Mouse (Mus musculus): ENCODE measurements around the gene Nim1k. TPM values are rescaled to one million over a fixed set of nuclear protein-coding genes. Genes with fewer than 3 reads are reported as not detected.

Gene Nim1k
- 4.2 and 4.8 TPM in 2 replicates for polyA plus RNA-seq (2015; fragmentation: Nextera tagmentation; extraction: Ambion mirVana)

DNA sequence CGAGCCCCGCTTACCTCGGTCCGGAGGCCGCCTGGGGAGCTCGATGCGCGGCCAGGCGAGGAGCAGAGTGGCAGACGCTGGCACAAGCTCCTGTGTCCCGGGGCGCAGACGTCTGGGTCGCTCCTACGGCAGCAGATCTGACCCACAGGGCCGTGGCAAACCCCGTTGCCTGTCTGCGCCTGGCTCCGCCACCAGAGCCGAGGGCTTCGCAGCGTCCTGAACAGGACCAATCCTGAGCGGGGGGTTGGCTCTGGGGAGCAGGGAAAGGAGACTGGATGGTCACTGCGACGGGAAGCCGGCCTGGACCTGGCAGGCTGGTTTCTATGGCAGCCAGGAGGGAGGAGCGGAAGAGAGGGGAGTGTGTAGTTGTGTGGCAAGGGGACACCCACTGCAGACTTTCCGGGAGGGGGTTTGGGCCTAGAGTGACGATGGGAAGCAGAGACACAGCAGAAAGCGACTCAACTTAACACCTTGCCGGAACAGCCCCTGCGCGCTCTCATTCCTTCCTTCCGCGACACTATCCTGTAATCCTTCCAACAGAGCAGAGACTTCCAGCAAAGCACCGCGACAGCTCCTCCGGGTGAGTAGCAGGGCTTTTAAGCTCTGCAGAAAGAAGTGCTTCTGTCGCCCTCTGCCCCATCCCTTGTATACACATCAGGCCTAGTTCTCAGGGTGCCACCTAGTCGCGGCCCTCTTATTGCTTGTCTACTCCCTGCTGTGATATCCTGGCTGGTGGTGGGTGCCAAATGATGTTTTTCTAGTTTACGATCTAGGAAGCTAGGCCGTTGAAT is at the start of gene Nim1k:
Gene Nim1k, minus strand, starts transcription at position 202 of the 791 bp plus-strand sequence.
- peaks cover 5% of the 10 kb centered on the region; the same call in 1 of the 2 replicates for H3K36me3 ChIP-seq (ENCODE audit: poor library complexity, severe bottlenecking)
- peak within 1 kb of the TSS; percentile 79 for H3K27ac ChIP-seq
- peaks cover 39% of the 10 kb centered on the region for H3K4me1 ChIP-seq
- WGBS: under 1% methylated on average over 43 of the region's 43 CpGs
- peak within 1 kb of the TSS; percentile 95 for H3K4me2 ChIP-seq
- H3K4me3 ChIP-seq: peak within 1 kb of the TSS; percentile 62
- H3K9ac ChIP-seq: peak within 1 kb of the TSS; percentile 82
- peak; percentile 91 for ATAC-seq
- no peaks in the 10 kb centered on the region for H3K27me3 ChIP-seq
- H3K9me3 ChIP-seq (replicated peaks): no peaks in the 10 kb centered on the region

GRCm38 (mm10) chr13:119797656-119798055 is 42.0 kb upstream of the Nim1k start:
- H3K27me3 ChIP-seq: no peaks in the 10 kb centered on the region
- H3K4me1 ChIP-seq: no peaks in the 10 kb centered on the region
- H3K9me3 ChIP-seq (replicated peaks): no peaks in the 10 kb centered on the region
- no peak for ATAC-seq
- H3K27ac ChIP-seq: no peak overlapping the region
- no peak overlapping the region for H3K4me2 ChIP-seq
- H3K36me3 ChIP-seq (ENCODE audit: poor library complexity, severe bottlenecking): no peaks in the 10 kb centered on the region
- no peak overlapping the region for H3K9ac ChIP-seq
- 68% methylated on average over 4 of the region's 4 CpGs for WGBS
- H3K4me3 ChIP-seq: no peak overlapping the region

GRCm38 (mm10) chr13:119792791-119793404 is 37.2 kb upstream of the Nim1k start:
- ATAC-seq: no peak
- H3K36me3 ChIP-seq (ENCODE audit: poor library complexity, severe bottlenecking): peaks cover 8% of the 10 kb centered on the region
- H3K9me3 ChIP-seq (replicated peaks): no peaks in the 10 kb centered on the region
- peaks cover 21% of the 10 kb centered on the region for H3K4me1 ChIP-seq
- H3K4me2 ChIP-seq: no peak overlapping the region
- H3K4me3 ChIP-seq: no peak overlapping the region
- WGBS: 83% methylated on average over 5 of the region's 5 CpGs
- no peaks in the 10 kb centered on the region for H3K27me3 ChIP-seq
- no peak overlapping the region for H3K9ac ChIP-seq
- H3K27ac ChIP-seq: no peak overlapping the region

DNA sequence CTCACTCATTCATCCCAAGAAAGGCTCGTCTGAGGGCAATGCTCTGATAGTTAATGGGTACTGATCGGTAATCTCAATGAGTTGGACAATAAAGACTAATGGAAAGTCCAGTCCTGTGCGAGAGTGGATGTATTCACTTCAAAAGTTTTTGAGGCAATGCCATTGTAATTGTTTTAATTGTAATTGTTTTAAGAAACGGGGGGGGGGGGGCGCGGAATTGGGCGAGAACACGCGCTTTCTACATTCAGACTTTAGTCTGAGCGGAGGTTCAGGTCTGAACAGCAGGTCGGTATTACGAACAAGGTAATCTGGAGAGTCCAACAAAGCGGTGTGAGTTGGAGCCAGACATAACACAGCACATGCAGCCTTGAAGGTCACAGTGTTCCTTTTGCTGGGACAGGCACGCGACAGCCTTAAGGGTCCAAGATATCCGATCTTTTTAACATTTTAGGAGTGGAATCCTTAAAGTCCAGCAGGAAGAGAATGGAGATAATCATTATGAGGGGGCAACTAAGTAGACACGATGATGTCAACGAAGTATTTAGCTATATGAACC is 36.0 kb upstream of the Nim1k start:
- no peak for ATAC-seq
- Histone ChIP-seq H3K27ac (peak overlapping the region; percentile 97), H3K9me3 (replicated peaks) (no peaks in the 10 kb centered on the region), H3K27me3 (no peaks in the 10 kb centered on the region), H3K9ac (peak overlapping the region; percentile 94), H3K4me2 (peak overlapping the region; percentile 72), H3K4me1 (peaks cover 23% of the 10 kb centered on the region), H3K36me3 (ENCODE audit: poor library complexity, severe bottlenecking) (peaks cover 18% of the 10 kb centered on the region), H3K4me3 (peak overlapping the region; percentile 83)
- WGBS: 3% methylated on average over 18 of the region's 18 CpGs

GRCm38 (mm10) chr13:119790761-119791579 is 35.3 kb upstream of the Nim1k start, which contains the start of gene Zfp131:
Zfp131 (minus strand) TSS chr13:119790889.
- Histone ChIP-seq H3K4me1 (peaks cover 24% of the 10 kb centered on the region), H3K36me3 (ENCODE audit: poor library complexity, severe bottlenecking) (peaks cover 20% of the 10 kb centered on the region), H3K27me3 (no peaks in the 10 kb centered on the region), H3K4me2 (peak within 1 kb of the TSS; percentile 72), H3K9ac (peak within 1 kb of the TSS; percentile 94), H3K4me3 (peak within 1 kb of the TSS; percentile 83), H3K9me3 (replicated peaks) (no peaks in the 10 kb centered on the region), H3K27ac (peak within 1 kb of the TSS; percentile 97)
- WGBS: under 1% methylated on average over 26 of the region's 86 CpGs
- ATAC-seq: peak; percentile 97

DNA sequence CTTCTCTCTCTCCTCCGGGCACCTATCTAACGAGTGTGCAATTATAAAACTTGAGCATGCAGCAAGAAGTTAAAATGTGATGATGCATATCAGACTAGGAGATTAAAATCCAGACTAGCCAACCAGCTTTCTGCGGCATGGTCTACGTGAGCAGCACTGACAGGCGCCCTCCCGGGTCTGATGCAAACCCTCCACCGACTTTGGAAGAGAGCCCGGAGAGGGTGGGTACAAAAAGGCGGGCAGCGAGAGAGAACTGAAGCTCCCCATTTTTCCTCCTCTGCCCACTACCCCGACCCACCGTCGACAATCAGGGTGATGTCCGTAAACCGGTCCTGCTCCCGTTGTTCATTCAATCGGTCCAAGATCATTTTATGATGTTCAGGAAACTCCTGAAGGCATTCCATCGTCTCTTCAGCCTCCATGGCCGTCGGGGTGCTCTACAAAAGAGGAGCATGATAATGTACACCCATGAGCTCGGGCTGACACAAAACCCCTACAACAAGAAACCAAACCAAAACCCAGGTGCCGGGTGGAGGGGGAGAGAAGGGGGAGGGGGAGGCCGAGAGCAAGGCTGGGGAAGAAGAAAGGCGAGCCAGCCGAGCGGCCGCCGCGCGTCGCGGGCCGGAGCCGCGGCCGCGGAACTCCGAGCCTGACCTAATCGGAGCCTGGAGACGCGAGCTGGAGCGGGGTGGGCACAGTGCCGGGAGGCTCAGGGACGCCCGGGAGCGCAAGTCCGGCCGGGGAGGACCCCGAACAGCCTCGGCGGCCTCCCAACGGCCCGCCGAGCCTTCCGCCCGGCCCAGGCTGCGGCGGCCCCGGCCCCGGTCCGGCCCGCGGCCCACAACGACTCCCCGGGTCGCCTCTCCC is 34.4 kb upstream of the Nim1k start:
- Histone ChIP-seq H3K27me3 (no peaks in the 10 kb centered on the region), H3K27ac (peak overlapping the region; percentile 97), H3K9ac (peak overlapping the region; percentile 94), H3K4me1 (peaks cover 24% of the 10 kb centered on the region), H3K4me2 (peak overlapping the region; percentile 68), H3K4me3 (peak overlapping the region; percentile 83), H3K36me3 (ENCODE audit: poor library complexity, severe bottlenecking) (peaks cover 26% of the 10 kb centered on the region), H3K9me3 (replicated peaks) (no peaks in the 10 kb centered on the region)
- peak; percentile 69 for ATAC-seq
- under 1% methylated on average over 59 of the region's 66 CpGs for WGBS

GRCm38 (mm10) chr13:119783581-119783980 is 27.9 kb upstream of the Nim1k start:
- peaks cover 76% of the 10 kb centered on the region for H3K36me3 ChIP-seq (ENCODE audit: poor library complexity, severe bottlenecking)
- H3K4me3 ChIP-seq: no peak overlapping the region
- H3K4me2 ChIP-seq: no peak overlapping the region
- no peak for ATAC-seq
- H3K9ac ChIP-seq: no peak overlapping the region
- H3K27me3 ChIP-seq: no peaks in the 10 kb centered on the region
- H3K9me3 ChIP-seq (replicated peaks): no peaks in the 10 kb centered on the region
- 85% methylated on average over 4 of the region's 4 CpGs for WGBS
- H3K27ac ChIP-seq: no peak overlapping the region
- H3K4me1 ChIP-seq: peaks cover 5% of the 10 kb centered on the region; the same call in 1 of the 2 replicates

GRCm38 (mm10) chr13:119768541-119768940 is 12.9 kb upstream of the Nim1k start:
- WGBS: 88% methylated on average over 6 of the region's 6 CpGs
- H3K4me3 ChIP-seq: no peak overlapping the region
- ATAC-seq: no peak
- no peak overlapping the region for H3K4me2 ChIP-seq
- no peak overlapping the region for H3K27ac ChIP-seq
- no peak overlapping the region for H3K9ac ChIP-seq
- H3K4me1 ChIP-seq: no peaks in the 10 kb centered on the region
- peaks cover 88% of the 10 kb centered on the region for H3K36me3 ChIP-seq (ENCODE audit: poor library complexity, severe bottlenecking)
- no peaks in the 10 kb centered on the region for H3K27me3 ChIP-seq
- H3K9me3 ChIP-seq (replicated peaks): no peaks in the 10 kb centered on the region

GRCm38 (mm10) chr13:119766480-119766879 is 10.8 kb upstream of the Nim1k start:
- Histone ChIP-seq H3K9ac (no peak overlapping the region), H3K4me1 (no peaks in the 10 kb centered on the region), H3K4me3 (no peak overlapping the region), H3K36me3 (ENCODE audit: poor library complexity, severe bottlenecking) (peaks cover 82% of the 10 kb centered on the region), H3K27me3 (no peaks in the 10 kb centered on the region), H3K4me2 (no peak overlapping the region), H3K9me3 (replicated peaks) (no peaks in the 10 kb centered on the region), H3K27ac (no peak overlapping the region)
- 94% methylated on average over 7 of the region's 7 CpGs for WGBS
- no peak for ATAC-seq

GRCm38 (mm10) chr13:119756831-119757230 is 1.1 kb upstream of the Nim1k start:
- no peak for ATAC-seq
- Histone ChIP-seq H3K4me2 (no peak overlapping the region), H3K27ac (no peak overlapping the region), H3K9ac (no peak overlapping the region), H3K36me3 (ENCODE audit: poor library complexity, severe bottlenecking) (peaks cover 14% of the 10 kb centered on the region), H3K27me3 (no peaks in the 10 kb centered on the region), H3K4me1 (peaks cover 39% of the 10 kb centered on the region), H3K4me3 (no peak overlapping the region), H3K9me3 (replicated peaks) (no peaks in the 10 kb centered on the region)
- 34% methylated on average over 5 of the region's 5 CpGs for WGBS

DNA sequence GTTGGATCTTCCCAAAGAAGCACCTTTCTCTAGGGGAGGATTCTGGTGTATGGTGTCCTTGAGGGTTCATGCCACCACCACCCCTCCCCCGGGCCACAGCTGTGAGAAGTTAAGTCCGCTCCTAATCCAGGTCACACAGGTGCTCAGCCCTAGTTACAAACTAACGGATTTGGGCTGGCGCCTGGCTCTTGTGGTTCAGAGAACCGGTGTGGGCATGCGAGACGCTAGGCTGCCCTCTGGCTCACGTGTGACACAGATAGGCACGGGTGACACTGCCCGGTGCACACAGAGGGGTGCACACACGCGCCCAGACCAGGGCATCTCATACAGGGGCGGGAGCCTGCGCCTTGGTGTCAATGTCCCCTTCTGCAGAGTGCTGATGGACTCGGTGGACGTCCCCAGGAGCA is 538 bp downstream of the Nim1k start:
- Histone ChIP-seq H3K4me1 (peaks cover 39% of the 10 kb centered on the region), H3K4me2 (peak overlapping the region; percentile 95), H3K27me3 (no peaks in the 10 kb centered on the region), H3K36me3 (ENCODE audit: poor library complexity, severe bottlenecking) (0 out of 2 replicates have a peak, but pooled peaks cover 3% of the 10 kb centered on the region), H3K4me3 (peak overlapping the region; percentile 62), H3K27ac (peak overlapping the region; percentile 79), H3K9ac (peak overlapping the region; percentile 82), H3K9me3 (replicated peaks) (no peaks in the 10 kb centered on the region)
- ATAC-seq: peak; percentile 40
- under 1% methylated on average over 16 of the region's 16 CpGs for WGBS

All from forebrain, embryonic 13.5 days (tissue).